Mouse (Mus musculus) ES-Bruce4 (cell line): ENCODE results near the gene Ing4.

ENCODE experiments used
- CTCF ChIP-seq: IDR thresholded peaks from one replicate; pipeline ENCODE4 v1.8.1; 2011; ENCODE audit warnings: low read depth, low read length
- EP300 ChIP-seq: IDR thresholded peaks from 2 replicates; pipeline ENCODE4 v1.6.1; 2011; ENCODE audit warnings: low read depth, low read length; ENCODE audit not compliant: insufficient read depth

DNA sequence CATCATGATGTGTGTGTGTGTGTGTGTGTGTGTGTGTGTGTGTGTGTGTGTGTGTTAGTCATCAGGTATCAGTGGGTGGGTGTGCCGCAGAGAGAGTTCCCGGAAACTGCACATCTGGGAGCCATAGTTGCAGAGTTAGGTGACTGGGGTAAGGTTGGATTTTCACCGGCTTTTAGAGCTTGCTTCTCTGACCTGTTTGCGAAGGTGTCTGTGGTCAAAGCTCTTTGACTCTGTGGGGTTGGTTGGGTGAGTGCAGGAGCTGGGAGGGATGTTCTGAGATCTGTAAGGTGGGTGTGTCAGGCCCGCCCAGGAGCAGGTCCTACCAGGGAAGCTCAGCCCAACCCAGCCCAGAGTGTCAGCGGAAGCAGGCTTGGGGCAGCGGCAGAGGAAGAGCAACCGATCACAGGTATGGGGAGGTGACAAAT lies 28.0 kb downstream of the Ing4 start, which contains the start of gene Lpar5:
- TF ChIP-seq CTCF (no peak), EP300 (no peak)
